Mouse (Mus musculus) intestine, embryonic 14.5 days (tissue): ENCODE results near the gene Psmd4. TPM values are rescaled to one million over a fixed set of nuclear protein-coding genes. Genes with fewer than 3 reads are reported as not detected.
A peak's percentile ranks its signal among the peaks of the same experiment; 100 is the strongest.
"Not testable (repeated sequence)": the region's sequence is repeated elsewhere in the genome, so short reads cannot be mapped to it uniquely, and the experiment has no call there.

Experiments
- ATAC-seq: fragments of 200-750 bp; cut with Nextera tagmentation; replicated peaks from 2 replicates; pipeline ENCODE4 v1.8.0; 2017; ENCODE audit warnings: low read depth, moderate number of reproducible peaks, moderate TSS enrichment, moderate library complexity; ENCODE audit not compliant: low FRiP score, low TSS enrichment
- DNase-seq: peaks from one replicate; pipeline ENCODE4 v3.0.0-alpha.2; 2018; ENCODE audit warnings: low spot score
- H3K27ac ChIP-seq: fragments of 300-500 bp; sonication (generic); 2 replicates; pipeline ENCODE4 v1.5.1; 2014; ENCODE audit warnings: low read depth, mild to moderate bottlenecking, control low read depth
- H3K27me3 ChIP-seq: fragments of 300-500 bp; sonication (generic); replicated peaks from 2 replicates; pipeline ENCODE4 v1.6.1; 2014; ENCODE audit warnings: low read length, control low read depth; ENCODE audit not compliant: control insufficient read depth, insufficient read depth
- H3K36me3 ChIP-seq: fragments of 300-500 bp; sonication (generic); 2 replicates; pipeline ENCODE4 v1.6.1; 2014; ENCODE audit warnings: low read length, control low read depth; ENCODE audit not compliant: control insufficient read depth, insufficient read depth
- H3K4me1 ChIP-seq: fragments of 300-500 bp; sonication (generic); replicated peaks from 2 replicates; pipeline ENCODE4 v1.6.1; 2014; ENCODE audit warnings: low read length, control low read depth, mixed read lengths; ENCODE audit not compliant: control insufficient read depth, insufficient read depth
- H3K4me2 ChIP-seq: fragments of 300-500 bp; sonication (generic); 2 replicates; pipeline ENCODE4 v1.6.1; 2014; ENCODE audit warnings: low read length
- H3K4me3 ChIP-seq: fragments of 300-500 bp; sonication (generic); 2 replicates; pipeline ENCODE4 v1.5.1; 2014; ENCODE audit warnings: low read depth, low read length, control low read depth, mixed read lengths
- H3K9ac ChIP-seq: fragments of 300-500 bp; sonication (generic); 2 replicates; pipeline ENCODE4 v1.6.1; 2014; ENCODE audit warnings: mild to moderate bottlenecking, low read length
- H3K9me3 ChIP-seq: fragments of 300-500 bp; sonication (generic); 2 replicates; pipeline ENCODE4 v1.6.1; 2016; ENCODE audit warnings: low read length, control low read depth; ENCODE audit not compliant: control insufficient read depth
- WGBS: fragments of 180-500 bp; shearing (Covaris S2); extraction: QIAGEN DNeasy Blood & Tissue Kit; methylation state at CpG from one replicate; pipeline ENCODE4 v1.1.7; 2014; 5-methylcytosine and 5-hydroxymethylcytosine counted together
- polyA plus RNA-seq: library from polyadenylated mRNA; unstranded; fragments of >200 nt; fragmentation: Nextera tagmentation; extraction: Ambion mirVana; gene quantifications from 2 replicates; pipeline ENCODE4 v1.2.1, GENCODE M21; 2014

The Psmd4 gene
- polyA plus RNA-seq, 1 experiment from 2014 or later: 237 TPM

- Histone ChIP-seq H3K4me3 (no peak overlapping the region), H3K4me1 (peaks cover 11% of the 10 kb centered on the region), H3K4me2 (no peak overlapping the region), H3K9ac (no peak overlapping the region), H3K9me3 (no peaks in the 10 kb centered on the region), H3K27ac (no peak overlapping the region), H3K36me3 (peaks cover 49% of the 10 kb centered on the region), H3K27me3 (no peaks in the 10 kb centered on the region)
- WGBS: 55% methylated on average over 3 of the region's 3 CpGs
- DNase-seq (no peak), ATAC-seq (no peak)
Measured at GRCm38 (mm10) chr3:95029953-95030352, 12.5 kb downstream of the Psmd4 start.

- not testable (repeated sequence) for H3K9ac ChIP-seq, ATAC-seq, H3K4me3 ChIP-seq, H3K9me3 ChIP-seq, DNase-seq, H3K4me2 ChIP-seq, H3K27me3 ChIP-seq
- Histone ChIP-seq H3K4me1 (peaks cover 16% of the 10 kb centered on the region), H3K36me3 (peaks cover 43% of the 10 kb centered on the region), H3K27ac (peak overlapping the region; percentile 29; the same call in 1 of the 2 replicates)
- WGBS: 78% methylated on average over 3 of the region's 3 CpGs
Measured at GRCm38 (mm10) chr3:95029291-95029827, 13.1 kb downstream of the Psmd4 start.

GRCm38 (mm10) chr3:95028603-95029002, 13.8 kb downstream of the Psmd4 start:
- WGBS: 69% methylated on average over 3 of the region's 3 CpGs
- no peak overlapping the region for H3K9ac ChIP-seq
- peaks cover 36% of the 10 kb centered on the region for H3K36me3 ChIP-seq
- ATAC-seq (peak; percentile 56), DNase-seq (no peak)
- H3K9me3 ChIP-seq: no peaks in the 10 kb centered on the region
- no peak overlapping the region for H3K4me3 ChIP-seq
- no peaks in the 10 kb centered on the region for H3K27me3 ChIP-seq
- peak overlapping the region; percentile 34; the same call in 1 of the 2 replicates for H3K27ac ChIP-seq
- peaks cover 16% of the 10 kb centered on the region for H3K4me1 ChIP-seq
- no peak overlapping the region for H3K4me2 ChIP-seq

- Histone ChIP-seq H3K27me3 (no peaks in the 10 kb centered on the region), H3K9me3 (no peaks in the 10 kb centered on the region), H3K4me2 (no peak overlapping the region), H3K36me3 (peaks cover 27% of the 10 kb centered on the region), H3K27ac (peak overlapping the region; percentile 34; the same call in 1 of the 2 replicates), H3K4me3 (no peak overlapping the region), H3K9ac (no peak overlapping the region), H3K4me1 (peaks cover 16% of the 10 kb centered on the region)
- WGBS: 36% methylated on average over 5 of the region's 5 CpGs
- no peak for DNase-seq
- ATAC-seq: no peak
Measured at GRCm38 (mm10) chr3:95027701-95028100, 14.7 kb downstream of the Psmd4 start.

- Histone ChIP-seq H3K9ac (no peak overlapping the region), H3K9me3 (no peaks in the 10 kb centered on the region), H3K27me3 (no peaks in the 10 kb centered on the region), H3K4me3 (no peak overlapping the region), H3K27ac (peak overlapping the region; percentile 34; the same call in 1 of the 2 replicates), H3K36me3 (peaks cover 22% of the 10 kb centered on the region), H3K4me2 (no peak overlapping the region), H3K4me1 (peaks cover 16% of the 10 kb centered on the region)
- DNase-seq: no peak
- ATAC-seq: no peak
- WGBS: 43% methylated on average over 5 of the region's 5 CpGs
Measured at GRCm38 (mm10) chr3:95027057-95027645, 15.3 kb downstream of the Psmd4 start.

GRCm38 (mm10) chr3:95025202-95025601, 17.2 kb downstream of the Psmd4 start:
- H3K9me3 ChIP-seq: no peaks in the 10 kb centered on the region
- H3K9ac ChIP-seq: no peak overlapping the region
- peaks cover 3% of the 10 kb centered on the region for H3K36me3 ChIP-seq
- no peak for DNase-seq
- peaks cover 16% of the 10 kb centered on the region for H3K4me1 ChIP-seq
- H3K4me2 ChIP-seq: 0 out of 2 replicates have a peak overlapping the region, but pooled peaks have one; percentile 28
- ATAC-seq: 0 out of 2 replicates have a peak, but pooled peaks have one; percentile 3
- H3K27ac ChIP-seq: no peak overlapping the region
- no peaks in the 10 kb centered on the region for H3K27me3 ChIP-seq
- no peak overlapping the region for H3K4me3 ChIP-seq
- WGBS: 28% methylated on average over 5 of the region's 5 CpGs

- Histone ChIP-seq H3K9me3 (no peaks in the 10 kb centered on the region), H3K4me3 (no peak overlapping the region), H3K27me3 (no peaks in the 10 kb centered on the region), H3K27ac (no peak overlapping the region), H3K4me2 (peak overlapping the region; percentile 28), H3K36me3 (no peaks in the 10 kb centered on the region), H3K4me1 (peaks cover 16% of the 10 kb centered on the region), H3K9ac (peak overlapping the region; percentile 13; the same call in 1 of the 2 replicates)
- ATAC-seq (no peak), DNase-seq (no peak)
- WGBS: 16% methylated on average over 11 of the region's 11 CpGs
Measured at GRCm38 (mm10) chr3:95024551-95024950, 17.9 kb downstream of the Psmd4 start.

GRCm38 (mm10) chr3:95020956-95021355, 21.5 kb downstream of the Psmd4 start:
- H3K9ac ChIP-seq, H3K27ac ChIP-seq, H3K4me2 ChIP-seq, ATAC-seq, H3K9me3 ChIP-seq, DNase-seq, H3K4me3 ChIP-seq, H3K36me3 ChIP-seq, H3K27me3 ChIP-seq: not testable (repeated sequence)
- peaks cover 16% of the 10 kb centered on the region; the same call in 1 of the 2 replicates for H3K4me1 ChIP-seq
- 95% methylated on average over 5 of the region's 5 CpGs for WGBS

GRCm38 (mm10) chr3:95018741-95019140, 23.7 kb downstream of the Psmd4 start:
- no peaks in the 10 kb centered on the region for H3K36me3 ChIP-seq
- no peak overlapping the region for H3K4me3 ChIP-seq
- H3K9ac ChIP-seq: no peak overlapping the region
- H3K27ac ChIP-seq: no peak overlapping the region
- no peaks in the 10 kb centered on the region for H3K27me3 ChIP-seq
- H3K9me3 ChIP-seq: no peaks in the 10 kb centered on the region
- peaks cover 13% of the 10 kb centered on the region for H3K4me1 ChIP-seq
- DNase-seq (no peak), ATAC-seq (no peak)
- 85% methylated on average over 2 of the region's 2 CpGs for WGBS
- H3K4me2 ChIP-seq: no peak overlapping the region
